Mouse (Mus musculus) lung, postnatal 36 days (tissue): ENCODE data around the gene Fam13c.

Experiments
- DNase-seq: peaks from one replicate; pipeline ENCODE4 v3.0.0; 2022; ENCODE audit warnings: mixed read lengths

The Fam13c gene

GRCm38 (mm10) chr10:70521379-70521778, 81.1 kb downstream of the Fam13c start:
- peak; percentile 24 for DNase-seq

GRCm38 (mm10) chr10:70530185-70530823, 90.0 kb downstream of the Fam13c start:
- peak; percentile 18 for DNase-seq

- DNase-seq: no peak
Observed at GRCm38 (mm10) chr10:70532249-70532648, 92.0 kb downstream of the Fam13c start.

GRCm38 (mm10) chr10:70533301-70533781, 93.1 kb downstream of the Fam13c start:
- DNase-seq: no peak

GRCm38 (mm10) chr10:70533986-70534385, 93.7 kb downstream of the Fam13c start:
- no peak for DNase-seq

- DNase-seq: no peak
Observed at GRCm38 (mm10) chr10:70534571-70534970, 94.3 kb downstream of the Fam13c start.

- no peak for DNase-seq
Observed at GRCm38 (mm10) chr10:70535401-70535800, 95.1 kb downstream of the Fam13c start.

GRCm38 (mm10) chr10:70537694-70538093, 97.4 kb downstream of the Fam13c start:
- DNase-seq: no peak

- DNase-seq: no peak
Observed at GRCm38 (mm10) chr10:70539251-70539650, 99.0 kb downstream of the Fam13c start.

- peak; percentile 26 for DNase-seq
Observed at GRCm38 (mm10) chr10:70540456-70541195, 100.3 kb downstream of the Fam13c start.

- DNase-seq: no peak
Observed at GRCm38 (mm10) chr10:70542857-70543256, 102.6 kb downstream of the Fam13c start.

GRCm38 (mm10) chr10:70552531-70552930, 112.2 kb downstream of the Fam13c start:
- DNase-seq: no peak

- peak; percentile 77 for DNase-seq
Observed at GRCm38 (mm10) chr10:70563636-70564035, 123.4 kb downstream of the Fam13c start.

- DNase-seq: peak; percentile 15
Observed at GRCm38 (mm10) chr10:70581556-70582211, 141.4 kb downstream of the Fam13c start.

- no peak for DNase-seq
Observed at GRCm38 (mm10) chr10:70584171-70584570, 143.9 kb downstream of the Fam13c start.

GRCm38 (mm10) chr10:70586876-70587405, 146.7 kb downstream of the Fam13c start:
- no peak for DNase-seq

- peak; percentile 20 for DNase-seq
Observed at GRCm38 (mm10) chr10:70594007-70594406, 153.7 kb downstream of the Fam13c start.

GRCm38 (mm10) chr10:70598081-70598515, 157.8 kb downstream of the Fam13c start:
- peak; percentile 14 for DNase-seq

GRCm38 (mm10) chr10:70598516-70599125, 158.3 kb downstream of the Fam13c start:
- no peak for DNase-seq

- peak; percentile 66 for DNase-seq
Observed at GRCm38 (mm10) chr10:70599126-70599924, 159.0 kb downstream of the Fam13c start.

- no peak for DNase-seq
Observed at GRCm38 (mm10) chr10:70599925-70600305, 159.6 kb downstream of the Fam13c start.
